Comparison of ENCODE assay signal across 8 mouse cellular contexts in genomic region chr13:54446686-54447495, GRCm38 (mm10). TPM values are rescaled to one million over a fixed set of nuclear protein-coding genes. Genes with fewer than 3 reads are reported as not detected.
DNase-seq lines count a peak whose midpoint lies in the region; ATAC-seq and TF ChIP-seq lines count a peak whose summit lies in the region.

No protein-coding gene starts in this region.

- in situ Hi-C loops in CH12.LX (cut with MboI; ENCODE audit: low pct_ligation_motif_present, low pct_unique_long_range_greater_than_20kb, low sequenced_read_pairs) = loop anchor here (5.0 to 10.0 kb wide), 2 partner anchors 62 to 335 kb away; no protein-coding TSS in a partner anchor

- no peak overlapping the region for H3K4me3 ChIP-seq in CH12.LX (replicated peaks in 1 of 3; ENCODE audit: low read depth in 2 of 3, low read length in 2 of 3, poor library complexity in 1 of 3)
- no peak overlapping the region for H3K4me3 ChIP-seq in forebrain, embryonic 12.5 days (replicated peaks)
- no peak overlapping the region for H3K4me3 ChIP-seq in heart, postnatal 0 days (ENCODE audit: low read depth, low read length)
- no peak overlapping the region for H3K4me3 ChIP-seq in liver, embryonic 15.5 days (replicated peaks)
- H3K4me3 ChIP-seq in neural tube, embryonic 13.5 days = no peak overlapping the region

- peaks cover 0 to 6% of the 10 kb centered on the region in 2 experiments; a peak in 2 of 4 replicates for H3K4me1 ChIP-seq in CH12.LX (ENCODE audit: control insufficient read depth in 1 of 2, insufficient read depth in 2 of 2)
- peaks cover 24% of the 10 kb centered on the region for H3K4me1 ChIP-seq in forebrain, embryonic 12.5 days
- H3K4me1 ChIP-seq in heart, postnatal 0 days (ENCODE audit: control insufficient read depth, insufficient read depth) = no peaks in the 10 kb centered on the region
- peaks cover 4% of the 10 kb centered on the region; the same call in 1 of the 2 replicates for H3K4me1 ChIP-seq in liver, embryonic 15.5 days (replicated peaks)
- peaks cover 13% of the 10 kb centered on the region; the same call in 1 of the 2 replicates for H3K4me1 ChIP-seq in neural tube, embryonic 13.5 days (replicated peaks)

- 20% methylated on average over 19 of the region's 19 CpGs for WGBS in forebrain, embryonic 12.5 days
- WGBS in heart, postnatal 0 days = 32% methylated on average over 19 of the region's 19 CpGs
- WGBS in liver, embryonic 15.5 days (ENCODE audit: insufficient replicate concordance) = 28% methylated on average over 19 of the region's 19 CpGs
- 29% methylated on average over 19 of the region's 19 CpGs for WGBS in neural tube, embryonic 13.5 days

- H3K79me2 ChIP-seq in CH12.LX (replicated peaks; ENCODE audit: control insufficient read depth, extremely low read depth, insufficient read depth, poor library complexity, severe bottlenecking) = no peaks in the 10 kb centered on the region

- peak; percentile 73 for ATAC-seq in forebrain, embryonic 12.5 days (ENCODE audit: low FRiP score)
- ATAC-seq in heart, postnatal 0 days (ENCODE audit: insufficient read depth, low read depth) = peak; percentile 75; the same call in 1 of the 2 replicates
- no peak for ATAC-seq in liver, embryonic 15.5 days (ENCODE audit: insufficient read depth)
- peak; percentile 84 for ATAC-seq in neural tube, embryonic 13.5 days (ENCODE audit: low read depth)

- TF ChIP-seq EP300 in CH12.LX (IDR thresholded peaks at IDR 0.05; ENCODE audit: low read length) = no peak
- TF ChIP-seq EP300 in heart, postnatal 0 days (IDR thresholded peaks at IDR 0.05; ENCODE audit: low read depth) = no peak

- H3K4me2 ChIP-seq in CH12.LX (ENCODE audit: insufficient read depth, low read depth, poor library complexity, severe bottlenecking) = no peak overlapping the region
- H3K4me2 ChIP-seq in forebrain, embryonic 12.5 days = peak overlapping the region; percentile 39
- no peak overlapping the region for H3K4me2 ChIP-seq in heart, postnatal 0 days (ENCODE audit: low read depth, low read length)
- H3K4me2 ChIP-seq in liver, embryonic 15.5 days = peak overlapping the region; percentile 27; the same call in 1 of the 2 replicates
- peak overlapping the region; percentile 1; the same call in 1 of the 2 replicates for H3K4me2 ChIP-seq in neural tube, embryonic 13.5 days

- dilution Hi-C loops in CH12.LX (cut with MboI; ENCODE audit: extremely low pct_ligation_motif_present, extremely low pct_unique_long_range_greater_than_20kb, low sequenced_read_pairs) = no loop called here

- TF ChIP-seq CTCF in CH12.LX (conservative IDR thresholded peaks at IDR 0.05 in 1 of 2, IDR thresholded peaks at IDR 0.05 in 1 of 2; ENCODE audit: low read depth in 2 of 2, low read length in 2 of 2) = peak; percentile 97 to 98
- peak; percentile 98 for TF ChIP-seq CTCF in heart, postnatal 0 days (IDR thresholded peaks at IDR 0.05; ENCODE audit: low read depth)

- peaks cover 4% of the 10 kb centered on the region for H3K27me3 ChIP-seq in CH12.LX (replicated peaks)
- H3K27me3 ChIP-seq in forebrain, embryonic 12.5 days = peaks cover 35% of the 10 kb centered on the region
- peaks cover 4% of the 10 kb centered on the region; the same call in 1 of the 2 replicates for H3K27me3 ChIP-seq in heart, postnatal 0 days (ENCODE audit: control insufficient read depth, insufficient read depth, low read length)
- H3K27me3 ChIP-seq in liver, embryonic 15.5 days = peaks cover 17% of the 10 kb centered on the region
- peaks cover 7% of the 10 kb centered on the region for H3K27me3 ChIP-seq in neural tube, embryonic 13.5 days

- H3K36me3 ChIP-seq in CH12.LX (replicated peaks in 1 of 2; ENCODE audit: control insufficient read depth in 1 of 2, insufficient read depth in 1 of 2, low read length in 1 of 2) = no peaks in the 10 kb centered on the region
- no peaks in the 10 kb centered on the region for H3K36me3 ChIP-seq in forebrain, embryonic 12.5 days (replicated peaks)
- no peaks in the 10 kb centered on the region for H3K36me3 ChIP-seq in heart, postnatal 0 days (replicated peaks; ENCODE audit: control insufficient read depth, insufficient read depth, low read length)
- H3K36me3 ChIP-seq in liver, embryonic 15.5 days (replicated peaks) = no peaks in the 10 kb centered on the region
- H3K36me3 ChIP-seq in neural tube, embryonic 13.5 days = no peaks in the 10 kb centered on the region

- no peak for TF ChIP-seq POLR2A in CH12.LX (IDR thresholded peaks at IDR 0.05; ENCODE audit: low read depth, low read length)

- H3K9ac ChIP-seq in CH12.LX (ENCODE audit: insufficient read depth, low read depth) = no peak overlapping the region
- no peak overlapping the region for H3K9ac ChIP-seq in forebrain, embryonic 12.5 days
- no peak overlapping the region for H3K9ac ChIP-seq in heart, postnatal 0 days (replicated peaks; ENCODE audit: low read depth, low read length)
- H3K9ac ChIP-seq in liver, embryonic 15.5 days = no peak overlapping the region
- peak overlapping the region; percentile 13; the same call in 1 of the 2 replicates for H3K9ac ChIP-seq in neural tube, embryonic 13.5 days

- no peak overlapping the region for H3K27ac ChIP-seq in CH12.LX (ENCODE audit: insufficient read depth, low read depth)
- H3K27ac ChIP-seq in forebrain, embryonic 12.5 days = no peak overlapping the region
- H3K27ac ChIP-seq in heart, postnatal 0 days (ENCODE audit: low read depth) = no peak overlapping the region
- no peak overlapping the region for H3K27ac ChIP-seq in liver, embryonic 15.5 days (replicated peaks)
- H3K27ac ChIP-seq in neural tube, embryonic 13.5 days (replicated peaks) = no peak overlapping the region

- peak; percentile 78 for DNase-seq in CH12.LX (ENCODE audit: extremely low read depth)
- peak; percentile 55 for DNase-seq in c-Kit-positive CD71-positive TER-119-negative erythroid progenitor cells, embryonic 14.5 days (ENCODE audit: low read depth)
- DNase-seq in heart, postnatal 0 days (ENCODE audit: low spot score) = peak; percentile 63
- peak; percentile 74 to 89 for DNase-seq in kidney, postnatal 36 days
- DNase-seq in telencephalon, adult 2 months (ENCODE audit: low read depth, low spot score) = peak; percentile 43

- no peaks in the 10 kb centered on the region for H3K9me3 ChIP-seq in CH12.LX (replicated peaks; ENCODE audit: low read length)
- H3K9me3 ChIP-seq in forebrain, embryonic 12.5 days = no peaks in the 10 kb centered on the region
- H3K9me3 ChIP-seq in heart, postnatal 0 days (replicated peaks; ENCODE audit: control insufficient read depth, low read length) = no peaks in the 10 kb centered on the region
- H3K9me3 ChIP-seq in liver, embryonic 15.5 days (replicated peaks) = no peaks in the 10 kb centered on the region
- no peaks in the 10 kb centered on the region for H3K9me3 ChIP-seq in neural tube, embryonic 13.5 days

- TF ChIP-seq RAD21 in CH12.LX (IDR thresholded peaks at IDR 0.05; ENCODE audit: low read depth, low read length) = peak; percentile 96

TF ChIP-seq in CH12.LX, 34 proteins besides CTCF, POLR2A, EP300 and RAD21 (continues in another document):
- peak; percentile 94 for TF ChIP-seq SMC3 (IDR thresholded peaks at IDR 0.05; ENCODE audit: low read depth, low read length)
- no peak for TF ChIP-seq TCF12 (IDR thresholded peaks at IDR 0.05; ENCODE audit: low read depth, low read length)
- no peak for TF ChIP-seq ELF1 (IDR thresholded peaks at IDR 0.05; ENCODE audit: low read depth, low read length)
- no peak for TF ChIP-seq NRF1 (IDR thresholded peaks at IDR 0.05; ENCODE audit: low read depth, low read length)
- TF ChIP-seq ZC3H11A (IDR thresholded peaks at IDR 0.05; ENCODE audit: low read depth, low read length) = peak; percentile 82
- TF ChIP-seq USF2 (conservative IDR thresholded peaks at IDR 0.05; ENCODE audit: low read depth, low read length) = no peak
- no peak for TF ChIP-seq RCOR1 (conservative IDR thresholded peaks at IDR 0.05; ENCODE audit: low read depth, low read length)
- TF ChIP-seq MXI1 (IDR thresholded peaks at IDR 0.05; ENCODE audit: low read depth, low read length) = no peak
- no peak for TF ChIP-seq MAZ (IDR thresholded peaks at IDR 0.05; ENCODE audit: low read depth, low read length)
- TF ChIP-seq JUND (conservative IDR thresholded peaks at IDR 0.05; ENCODE audit: low read depth, low read length) = no peak
- TF ChIP-seq BHLHE40 (IDR thresholded peaks at IDR 0.05; ENCODE audit: low read depth, low read length) = no peak
- no peak for TF ChIP-seq UBTF (IDR thresholded peaks at IDR 0.05; ENCODE audit: low read depth, low read length)
- TF ChIP-seq KAT2A (IDR thresholded peaks at IDR 0.05; ENCODE audit: insufficient replicate concordance, low read length) = no peak
- no peak for TF ChIP-seq MYC (IDR thresholded peaks at IDR 0.05; ENCODE audit: low read depth, low read length)
- TF ChIP-seq NELFE (IDR thresholded peaks at IDR 0.05; ENCODE audit: low read depth, low read length) = peak; percentile 31; the same call in 1 of the 2 replicates
- no peak for TF ChIP-seq USF1 (IDR thresholded peaks at IDR 0.05; ENCODE audit: low read depth, low read length)
- TF ChIP-seq MEF2A (IDR thresholded peaks at IDR 0.05; ENCODE audit: borderline replicate concordance, low read depth, low read length) = no peak
- TF ChIP-seq SIN3A (IDR thresholded peaks at IDR 0.05; ENCODE audit: low read length) = no peak
- TF ChIP-seq ZMIZ1 (IDR thresholded peaks at IDR 0.05; ENCODE audit: low read depth, low read length) = no peak

RNA-seq across cellular contexts. Expression of gene Thoc3, which starts 21.8 kb away (rescaled TPM):
- total RNA-seq in CH12.LX (2012; rRNA removed) = 77.5 and 84.5 TPM in 2 replicates
- total RNA-seq in CH12.LX (2014; rRNA removed) = 72.1 and 81.8 TPM in 2 replicates
- 93.1 and 98.7 TPM in 2 replicates for polyA plus RNA-seq in CH12.LX (2012; ENCODE audit: insufficient read length, low read depth)
- 125 and 134 TPM in 2 replicates for polyA plus RNA-seq in forebrain, embryonic 12.5 days (2016; fragmentation: Nextera tagmentation; extraction: Ambion mirVana)
- total RNA-seq in heart, postnatal 0 days (2014; rRNA removed; ENCODE audit: low replicate concordance) = 32.9 and 41.9 TPM in 2 replicates
- polyA plus RNA-seq in heart, postnatal 0 days (2015; fragmentation: Nextera tagmentation; extraction: Ambion mirVana) = 48.4 and 51.5 TPM in 2 replicates
- polyA plus RNA-seq in liver, embryonic 15.5 days (2015; fragmentation: Nextera tagmentation; extraction: Ambion mirVana) = 40.5 and 42.5 TPM in 2 replicates
- polyA plus RNA-seq in neural tube, embryonic 13.5 days (2015; fragmentation: Nextera tagmentation; extraction: Ambion mirVana) = 89.6 and 94.1 TPM in 2 replicates

RNA-seq across cellular contexts. Expression of gene Simc1, which starts 56.7 kb away (rescaled TPM):
- total RNA-seq in CH12.LX (2012; rRNA removed) (6.8 and 8.1 TPM in 2 replicates), CH12.LX (2014; rRNA removed) (4.8 and 6.2 TPM in 2 replicates)
- 16.0 and 16.6 TPM in 2 replicates for polyA plus RNA-seq in CH12.LX (2012; ENCODE audit: insufficient read length, low read depth)
- 20.3 and 20.8 TPM in 2 replicates for polyA plus RNA-seq in forebrain, embryonic 12.5 days (2016; fragmentation: Nextera tagmentation; extraction: Ambion mirVana)
- 3.6 and 6.3 TPM in 2 replicates for total RNA-seq in heart, postnatal 0 days (2014; rRNA removed; ENCODE audit: low replicate concordance)
- polyA plus RNA-seq in heart, postnatal 0 days (2015; fragmentation: Nextera tagmentation; extraction: Ambion mirVana) = 1.6 and 1.9 TPM in 2 replicates
- polyA plus RNA-seq in liver, embryonic 15.5 days (2015; fragmentation: Nextera tagmentation; extraction: Ambion mirVana) = 2.0 and 2.4 TPM in 2 replicates
- polyA plus RNA-seq in neural tube, embryonic 13.5 days (2015; fragmentation: Nextera tagmentation; extraction: Ambion mirVana) = 17.7 and 20.3 TPM in 2 replicates

Comparison
In these comparisons a context has a peak if more than half of its experiments do, and no peak if none do; other contexts are left out.
1. H3K4me2 ChIP-seq: peak in forebrain, embryonic 12.5 days (single experiment), liver, embryonic 15.5 days (single experiment) and neural tube, embryonic 13.5 days (single experiment); none in CH12.LX (single experiment) and heart, postnatal 0 days (single experiment).
2. Peak in every context shown above with its lines, with median percentiles within 50 percentile points of each other: DNase-seq.